Mouse (Mus musculus) liver, postnatal 0 days (tissue): ENCODE results near the gene Haus3. TPM values are rescaled to one million over a fixed set of nuclear protein-coding genes. Genes with fewer than 3 reads are reported as not detected.

Experiments used
- ATAC-seq: fragments of 200-750 bp; cut with Nextera tagmentation; 2 replicates; pipeline ENCODE4 v1.8.0; 2017; ENCODE audit warnings: mild to moderate bottlenecking, moderate library complexity
- DNase-seq: peaks from one replicate; pipeline ENCODE4 v3.0.0-alpha.2; 2016
- H3K27ac ChIP-seq: fragments of 300-500 bp; sonication (generic); 2 replicates; pipeline ENCODE4 v1.5.1; 2014; ENCODE audit warnings: antibody characterized with exemption, moderate library complexity, mild to moderate bottlenecking, low read depth
- H3K27me3 ChIP-seq: fragments of 300-500 bp; sonication (generic); 2 replicates; pipeline ENCODE4 v1.6.1; 2014; ENCODE audit warnings: low read length, control low read depth, mixed read lengths; ENCODE audit not compliant: insufficient read depth
- H3K36me3 ChIP-seq: fragments of 300-500 bp; sonication (generic); replicated peaks from 2 replicates; pipeline ENCODE4 v1.6.1; 2014; ENCODE audit warnings: mild to moderate bottlenecking, control low read depth, low read length, moderate library complexity, mixed read lengths; ENCODE audit not compliant: insufficient read depth
- H3K4me1 ChIP-seq: fragments of 300-500 bp; sonication (generic); 2 replicates; pipeline ENCODE4 v1.6.1; 2014; ENCODE audit warnings: antibody characterized with exemption, mild to moderate bottlenecking, control low read depth; ENCODE audit not compliant: insufficient read depth
- H3K4me2 ChIP-seq: fragments of 300-500 bp; sonication (generic); 2 replicates; pipeline ENCODE4 v1.6.1; 2014; ENCODE audit warnings: low read depth, mild to moderate bottlenecking, low read length, moderate library complexity, mixed read lengths
- H3K4me3 ChIP-seq: fragments of 300-500 bp; sonication (generic); 2 replicates; pipeline ENCODE4 v1.5.1; 2014; ENCODE audit warnings: low read depth, low read length
- H3K9ac ChIP-seq: fragments of 300-500 bp; sonication (generic); replicated peaks from 2 replicates; pipeline ENCODE4 v1.6.1; 2014; ENCODE audit warnings: mild to moderate bottlenecking, moderate library complexity
- H3K9me3 ChIP-seq: fragments of 300-500 bp; sonication (generic); 2 replicates; pipeline ENCODE4 v1.6.1; 2016; ENCODE audit warnings: mild to moderate bottlenecking, control low read depth, low read length, mixed read lengths
- CTCF ChIP-seq: sonication (generic); IDR thresholded peaks from 2 replicates; pipeline ENCODE4 v1.5.1; 2016; ENCODE audit warnings: antibody characterized with exemption, low read depth
- EP300 ChIP-seq: IDR thresholded peaks from 2 replicates; pipeline ENCODE4 v1.6.1; 2016; ENCODE audit warnings: antibody characterized with exemption, low read depth, mild to moderate bottlenecking
- WGBS: fragments of 180-500 bp; shearing (Covaris S2); extraction: QIAGEN DNeasy Blood & Tissue Kit; methylation state at CpG from one replicate; pipeline ENCODE4 v1.1.7; 2014; ENCODE audit not compliant: insufficient replicate concordance; 5-methylcytosine and 5-hydroxymethylcytosine counted together
- polyA plus RNA-seq: library from polyadenylated mRNA; unstranded; fragments of >200 nt; fragmentation: Nextera tagmentation; extraction: Ambion mirVana; gene quantifications from 2 replicates; pipeline ENCODE4 v1.2.1, GENCODE M21; 2015

Gene Haus3
- polyA plus RNA-seq = 12.3 and 14.0 TPM in 2 replicates

GRCm38 (mm10) chr5:34168950-34169891 is at the start of gene Haus3, which contains the start of gene Poln:
Gene Haus3 (minus strand): TSS chr5:34169527.
Gene Poln (minus strand): TSS chr5:34169448.
- TF ChIP-seq CTCF = peak; percentile 32
- 0 out of 2 replicates have a peak, but pooled peaks have one; percentile 25 for TF ChIP-seq EP300
- peak within 1 kb of the TSS; percentile 81 for H3K4me3 ChIP-seq
- peak within 1 kb of the TSS; percentile 83 for H3K4me2 ChIP-seq
- peaks cover 18% of the 10 kb centered on the region for H3K36me3 ChIP-seq
- H3K9ac ChIP-seq = peak within 1 kb of the TSS; percentile 92
- peaks cover 19% of the 10 kb centered on the region for H3K4me1 ChIP-seq
- DNase-seq = peak; percentile 98
- no peaks in the 10 kb centered on the region for H3K9me3 ChIP-seq
- peak; percentile 99 for ATAC-seq
- H3K27me3 ChIP-seq = no peaks in the 10 kb centered on the region
- peak within 1 kb of the TSS; percentile 96 for H3K27ac ChIP-seq
- under 1% methylated on average over 57 of the region's 57 CpGs for WGBS

DNA sequence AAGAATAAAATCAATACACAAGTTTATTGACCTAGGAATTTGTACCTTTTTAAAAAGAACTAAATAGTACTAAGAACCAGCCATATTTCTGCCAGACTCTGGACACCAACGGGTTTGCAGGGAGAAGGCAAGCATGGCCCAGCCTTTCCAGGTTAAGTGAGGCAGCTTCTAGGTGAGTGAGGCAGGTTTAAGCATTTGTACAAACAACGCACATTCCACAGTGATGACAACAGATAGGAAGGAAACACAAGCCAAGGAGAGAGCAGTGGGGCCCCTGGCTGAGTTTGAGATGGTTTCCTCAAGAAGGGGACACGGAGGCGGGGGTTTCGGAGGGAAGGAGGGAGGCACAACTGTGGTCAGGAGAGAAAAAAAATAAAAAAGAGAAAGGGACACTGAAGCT is 49.3 kb upstream of the Haus3 start:
- no peak for TF ChIP-seq EP300
- no peak for TF ChIP-seq CTCF
- DNase-seq = no peak

GRCm38 (mm10) chr5:34217756-34218155 is 48.4 kb upstream of the Haus3 start:
- ATAC-seq = no peak
- H3K9me3 ChIP-seq = no peaks in the 10 kb centered on the region
- H3K9ac ChIP-seq = no peak overlapping the region
- no peaks in the 10 kb centered on the region for H3K36me3 ChIP-seq
- no peak for DNase-seq
- 64% methylated on average over 9 of the region's 9 CpGs for WGBS
- H3K4me3 ChIP-seq = no peak overlapping the region
- H3K4me1 ChIP-seq = 0 out of 2 replicates have a peak, but pooled peaks cover 5% of the 10 kb centered on the region
- H3K27ac ChIP-seq = no peak overlapping the region
- H3K4me2 ChIP-seq = no peak overlapping the region
- no peak for TF ChIP-seq CTCF
- no peak for TF ChIP-seq EP300
- no peaks in the 10 kb centered on the region for H3K27me3 ChIP-seq

More for the DNA sequence above, 49.3 kb upstream of the Haus3 start:
- 0 out of 2 replicates have a peak, but pooled peaks cover 5% of the 10 kb centered on the region for H3K4me1 ChIP-seq
- WGBS = 27% methylated on average over 5 of the region's 5 CpGs
- no peaks in the 10 kb centered on the region for H3K9me3 ChIP-seq
- H3K4me2 ChIP-seq = no peak overlapping the region
- ATAC-seq = no peak
- H3K27ac ChIP-seq = no peak overlapping the region
- H3K9ac ChIP-seq = no peak overlapping the region
- no peaks in the 10 kb centered on the region for H3K36me3 ChIP-seq
- H3K4me3 ChIP-seq = no peak overlapping the region
- H3K27me3 ChIP-seq = no peaks in the 10 kb centered on the region

GRCm38 (mm10) chr5:34216025-34216424 is 46.7 kb upstream of the Haus3 start:
- Histone ChIP-seq H3K27me3 (no peaks in the 10 kb centered on the region), H3K9me3 (no peaks in the 10 kb centered on the region), H3K4me2 (no peak overlapping the region), H3K4me3 (no peak overlapping the region), H3K9ac (no peak overlapping the region), H3K36me3 (no peaks in the 10 kb centered on the region), H3K27ac (no peak overlapping the region), H3K4me1 (0 out of 2 replicates have a peak, but pooled peaks cover 5% of the 10 kb centered on the region)
- DNase-seq (no peak), ATAC-seq (no peak)
- 75% methylated on average over 7 of the region's 7 CpGs for WGBS
- TF ChIP-seq CTCF = no peak
- TF ChIP-seq EP300 = no peak

GRCm38 (mm10) chr5:34213659-34214058 is 44.3 kb upstream of the Haus3 start:
- WGBS = 61% methylated on average over 8 of the region's 8 CpGs
- Histone ChIP-seq H3K4me1 (0 out of 2 replicates have a peak, but pooled peaks cover under 1% of the 10 kb centered on the region), H3K4me2 (no peak overlapping the region), H3K9me3 (no peaks in the 10 kb centered on the region), H3K27me3 (no peaks in the 10 kb centered on the region), H3K36me3 (no peaks in the 10 kb centered on the region), H3K9ac (no peak overlapping the region), H3K27ac (no peak overlapping the region), H3K4me3 (no peak overlapping the region)
- ATAC-seq (no peak), DNase-seq (no peak)
- TF ChIP-seq EP300 (no peak), CTCF (no peak)

DNA sequence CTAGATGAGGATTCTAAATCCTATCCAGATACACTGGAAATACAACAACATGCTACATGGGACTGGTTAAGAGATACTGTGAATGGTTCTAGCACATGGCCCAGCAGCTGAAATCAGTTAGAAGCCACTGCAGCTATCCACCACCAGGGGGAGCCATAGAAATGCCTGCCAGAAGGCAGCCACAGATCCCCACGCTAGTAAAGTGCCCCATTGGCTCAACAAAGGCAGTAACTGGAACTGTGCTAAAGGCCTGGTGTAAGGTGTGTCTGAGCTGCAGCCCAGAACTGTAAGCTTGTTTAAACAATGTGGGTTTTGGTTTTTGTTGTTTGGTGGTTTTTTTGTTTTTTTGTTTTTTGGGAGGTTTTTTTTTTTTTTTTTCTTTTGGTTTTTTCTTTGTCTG is 41.0 kb upstream of the Haus3 start:
- no peaks in the 10 kb centered on the region for H3K27me3 ChIP-seq
- H3K9me3 ChIP-seq = no peaks in the 10 kb centered on the region
- H3K27ac ChIP-seq = no peak overlapping the region
- WGBS = 3% methylated on average over 1 of the region's 1 CpGs
- H3K36me3 ChIP-seq = no peaks in the 10 kb centered on the region
- no peak overlapping the region for H3K4me2 ChIP-seq
- peak; percentile 98 for TF ChIP-seq CTCF
- no peak for TF ChIP-seq EP300
- no peaks in the 10 kb centered on the region for H3K4me1 ChIP-seq
- DNase-seq (peak; percentile 78), ATAC-seq (peak; percentile 84)
- H3K4me3 ChIP-seq = no peak overlapping the region
- H3K9ac ChIP-seq = no peak overlapping the region
